Mouse (Mus musculus): Measurements from ENCODE around the gene Dmbx1. TPM values are rescaled to one million over a fixed set of nuclear protein-coding genes. Genes with fewer than 3 reads are reported as not detected.
A peak's percentile ranks its signal among the peaks of the same experiment; 100 is the strongest.

The Dmbx1 gene
- total RNA-seq, 2 experiments from 2014 or later, result not detected

DNA sequence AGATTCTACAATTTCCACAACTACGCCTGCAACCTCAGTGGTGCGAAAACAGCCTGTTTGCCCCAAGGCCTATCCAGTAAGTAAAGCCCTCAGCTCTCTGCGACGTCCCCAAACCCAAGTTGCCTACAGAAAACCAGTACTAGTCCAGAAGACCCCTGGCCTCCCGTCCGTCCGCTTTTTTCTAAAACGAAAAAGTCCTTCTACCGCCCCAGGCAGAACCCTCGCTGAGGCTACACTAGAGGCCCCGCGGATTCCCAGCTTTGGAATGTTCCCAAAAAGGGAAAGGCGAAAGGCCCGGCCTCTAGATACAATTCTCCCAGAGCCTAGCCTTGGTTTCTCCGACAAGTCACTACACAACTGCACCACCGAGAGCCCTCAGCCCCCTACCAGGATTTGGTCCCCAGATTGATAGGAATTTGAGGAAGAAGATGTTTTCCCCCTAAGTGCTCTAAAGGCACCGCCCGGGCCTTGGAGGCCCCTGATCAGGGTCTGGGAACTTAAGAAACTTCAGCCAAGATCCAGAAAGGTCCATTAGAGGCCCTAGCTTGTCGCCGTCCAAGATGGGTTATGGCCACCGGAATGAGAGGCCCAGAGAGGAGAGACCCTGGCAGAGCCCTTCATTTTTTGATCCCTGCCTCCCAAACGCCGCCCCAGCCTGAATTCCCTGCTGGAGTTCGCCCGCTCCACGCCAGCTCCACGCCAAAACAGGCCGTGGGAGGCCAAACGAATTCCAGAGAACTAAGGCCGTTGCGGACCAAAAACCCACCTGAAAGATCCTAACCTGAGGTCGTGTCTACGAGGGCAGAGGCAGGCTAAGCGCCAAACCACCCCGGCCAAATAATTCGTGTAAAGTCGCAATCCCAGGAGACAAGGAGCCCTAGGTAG lies 1.2 kb downstream of the Dmbx1 start:
- no peak for DNase-seq

DNA sequence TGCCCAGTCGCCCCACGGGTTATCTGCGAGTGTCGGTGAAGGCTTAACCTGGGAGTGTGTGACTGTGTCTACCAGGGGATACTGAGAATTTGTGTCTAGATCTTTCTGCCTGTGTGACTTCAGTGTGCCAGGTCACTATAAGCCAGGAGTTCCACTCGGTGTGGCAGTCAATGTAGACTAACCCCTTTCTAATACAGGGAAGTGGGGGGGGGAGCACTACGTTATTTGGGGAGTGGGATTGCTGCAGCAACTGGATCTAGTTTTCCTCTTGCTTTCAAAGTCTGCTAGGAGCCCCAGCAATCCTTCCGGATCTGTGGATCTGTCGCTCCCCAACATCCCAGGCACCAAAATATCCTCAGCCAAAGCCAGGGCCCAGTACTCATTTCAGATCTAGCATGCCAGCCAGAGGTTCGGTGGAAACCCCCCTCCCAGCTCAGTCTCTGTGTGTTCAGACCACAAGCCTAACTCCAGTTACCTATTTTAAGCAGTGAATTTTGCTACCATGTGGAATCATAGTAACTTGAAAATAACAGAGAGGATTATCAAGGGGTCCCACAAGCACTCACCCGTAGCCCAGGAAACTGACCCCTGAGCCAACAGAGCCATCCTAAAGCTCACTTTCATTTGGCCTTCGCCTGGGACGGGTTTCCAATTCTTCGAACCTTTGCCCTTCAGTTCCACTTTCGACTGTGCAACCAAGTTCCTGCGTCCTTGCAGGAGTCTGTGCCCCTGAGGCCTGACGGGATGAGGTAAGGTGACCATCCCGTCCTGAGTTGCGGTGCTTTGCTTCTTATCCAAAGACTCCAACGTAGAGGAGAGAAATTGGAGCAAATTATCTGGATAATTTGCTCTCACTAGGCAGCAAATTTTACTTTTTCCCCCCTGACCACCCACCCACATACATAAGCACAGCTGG lies 2.4 kb downstream of the Dmbx1 start:
- no peak for DNase-seq

GRCm38 (mm10) chr4:115936646-115937045 lies 3.1 kb downstream of the Dmbx1 start:
- no peak for DNase-seq

- DNase-seq, result no peak
These were observed 3.7 kb downstream of the Dmbx1 start for GRCm38 (mm10) chr4:115935835-115936581.

GRCm38 (mm10) chr4:115931556-115932088 lies 8.1 kb downstream of the Dmbx1 start:
- DNase-seq, result no peak

- DNase-seq, result no peak
These were observed 12.1 kb downstream of the Dmbx1 start for GRCm38 (mm10) chr4:115927637-115928036.

GRCm38 (mm10) chr4:115923262-115923880 lies 16.4 kb downstream of the Dmbx1 start:
- no peak for DNase-seq

DNA sequence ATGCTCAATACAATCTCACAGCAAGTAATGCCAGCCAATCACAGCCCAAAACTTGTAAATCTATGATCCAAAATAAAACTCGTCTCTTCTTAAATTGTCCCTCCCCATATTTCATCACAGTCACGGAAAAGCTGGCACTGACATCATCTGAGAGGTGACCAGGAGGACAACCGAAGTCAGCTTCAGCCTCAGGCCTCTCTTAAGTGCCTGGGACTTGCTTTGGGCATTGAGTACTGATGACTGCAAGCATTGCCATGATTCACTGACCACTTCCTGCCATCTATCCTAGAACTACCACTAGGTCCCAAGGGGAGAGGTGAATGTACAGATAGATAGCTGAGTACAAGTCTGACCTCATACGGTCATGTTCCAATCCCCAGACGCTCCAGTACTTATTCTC lies 17.0 kb downstream of the Dmbx1 start:
- DNase-seq, result no peak

DNA sequence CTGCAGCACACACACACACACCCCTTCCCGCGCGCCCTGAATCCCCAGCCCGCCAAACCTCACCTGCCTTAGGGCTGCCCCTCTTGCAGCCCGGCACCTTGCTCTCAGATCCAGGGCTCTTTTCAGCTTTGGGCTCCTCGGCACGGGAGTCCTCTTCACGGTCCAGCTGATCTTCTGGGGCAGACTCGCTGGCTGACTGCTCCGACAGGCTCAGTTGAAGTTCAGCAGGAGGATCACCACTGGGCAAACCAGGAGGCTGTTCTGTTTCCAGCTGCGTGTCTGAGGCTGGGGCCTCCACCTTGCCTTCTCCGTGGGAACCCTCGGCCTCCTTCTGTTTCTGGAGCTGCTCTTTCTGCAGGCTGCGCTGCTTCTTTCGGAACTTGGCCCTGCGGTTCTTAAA lies 19.8 kb downstream of the Dmbx1 start:
- no peak for DNase-seq

DNA sequence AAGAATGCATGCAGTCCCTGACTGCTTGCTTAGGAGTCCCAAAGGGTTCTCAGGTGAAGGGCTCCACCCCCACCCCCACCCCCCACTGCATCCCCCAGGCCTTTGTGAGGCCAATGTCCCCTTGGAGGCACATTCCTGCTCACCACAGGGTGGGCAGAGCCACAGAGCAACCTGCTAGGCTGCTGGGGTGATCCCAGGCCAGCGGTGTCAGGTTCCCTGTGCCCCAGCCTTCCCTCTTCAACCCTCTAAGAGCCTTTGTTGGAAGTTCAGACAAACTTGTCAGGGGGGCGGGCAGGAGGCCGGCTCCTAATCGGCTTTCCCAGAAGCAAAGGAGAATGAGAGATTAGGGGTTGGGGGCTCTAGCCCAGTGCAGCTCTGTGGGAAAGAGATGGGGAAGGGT lies 28.1 kb downstream of the Dmbx1 start:
- no peak for DNase-seq

- DNase-seq, result no peak
These were observed 31.1 kb downstream of the Dmbx1 start for GRCm38 (mm10) chr4:115908641-115909040.

DNA sequence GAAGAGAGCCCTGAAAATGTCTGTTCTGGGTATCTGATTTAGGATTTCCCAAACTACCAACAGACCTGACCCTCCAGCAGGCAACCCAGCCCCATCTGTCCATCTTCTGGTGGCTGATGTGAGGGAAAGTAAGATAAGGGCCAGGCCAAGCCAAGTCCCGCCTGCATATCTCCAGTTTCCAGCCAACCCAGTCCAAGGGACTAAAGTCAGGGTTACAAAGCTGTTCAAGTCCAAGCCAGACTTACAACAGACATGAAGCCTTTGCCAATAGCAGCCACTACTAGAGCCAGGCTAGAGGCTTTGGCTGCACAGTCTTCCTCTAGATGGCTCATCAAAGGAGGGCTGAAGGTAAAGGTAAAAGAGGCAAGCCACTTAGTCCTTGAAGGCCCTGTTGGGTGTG lies 31.7 kb downstream of the Dmbx1 start:
- DNase-seq, result no peak

GRCm38 (mm10) chr4:115906791-115907190 lies 32.9 kb downstream of the Dmbx1 start:
- no peak for DNase-seq

GRCm38 (mm10) chr4:115905701-115906100 lies 34.0 kb downstream of the Dmbx1 start:
- no peak for DNase-seq

GRCm38 (mm10) chr4:115904375-115904774 lies 35.4 kb downstream of the Dmbx1 start:
- DNase-seq, result no peak

DNA sequence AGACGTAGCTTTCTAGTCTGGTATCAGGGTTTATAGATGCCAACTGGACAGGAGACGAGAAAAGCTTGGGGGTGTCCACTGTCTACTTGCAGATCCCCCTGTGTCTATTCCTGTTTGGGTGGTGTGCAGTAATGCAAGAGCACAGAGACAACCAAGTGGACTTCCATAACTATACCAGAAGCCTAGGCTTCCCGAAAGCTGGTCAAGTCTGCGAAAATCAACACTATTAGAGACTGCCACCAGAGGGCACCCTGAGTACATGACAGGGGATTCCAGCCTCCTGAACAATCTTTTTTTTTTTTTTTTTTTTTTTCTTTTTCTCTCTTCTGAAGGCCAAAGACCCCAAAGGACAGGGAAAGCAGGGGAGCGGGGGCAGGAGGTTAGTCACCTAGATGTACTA lies 36.9 kb downstream of the Dmbx1 start:
- DNase-seq, result peak; percentile 84

- peak; percentile 34 for DNase-seq
These were observed 41.7 kb downstream of the Dmbx1 start for GRCm38 (mm10) chr4:115897901-115898631.

GRCm38 (mm10) chr4:115894281-115894680 lies 45.4 kb downstream of the Dmbx1 start:
- no peak for DNase-seq

DNA sequence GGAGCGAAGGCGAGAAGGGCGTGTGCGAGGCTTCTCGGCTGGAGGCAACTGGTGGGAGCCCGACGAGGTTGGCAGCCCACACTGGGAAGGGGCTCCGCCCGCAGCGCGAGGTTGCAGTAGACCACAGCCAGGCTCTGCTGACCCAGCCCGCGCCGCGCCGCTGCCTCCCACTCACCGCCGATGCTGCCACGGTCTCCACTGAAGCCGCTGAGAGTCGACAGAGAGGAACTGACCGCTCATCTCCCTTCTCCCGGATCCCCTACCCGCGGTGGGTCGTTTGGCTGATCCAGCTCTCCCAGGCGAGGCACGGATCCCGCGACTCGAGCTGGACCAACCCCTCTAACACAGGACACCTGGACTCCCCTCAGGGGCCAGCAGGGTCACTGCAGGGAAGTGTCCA lies 49.2 kb downstream of the Dmbx1 start, which contains the start of gene 6430628N08Rik:
TSS of gene 6430628N08Rik (plus strand) at position 113 of the 400 bp plus-strand sequence.
- DNase-seq, result no peak

- DNase-seq, result no peak
These were observed 49.7 kb downstream of the Dmbx1 start for GRCm38 (mm10) chr4:115890066-115890465.

- DNase-seq, result no peak
These were observed 52.9 kb downstream of the Dmbx1 start for GRCm38 (mm10) chr4:115886875-115887274.

All from gastrocnemius, postnatal 10 days (tissue).